Mouse (Mus musculus): ENCODE measurements around the gene Igsf23.
"Not testable (repeated sequence)": the region's sequence is repeated elsewhere in the genome, so short reads cannot be mapped to it uniquely, and the experiment has no call there.

Gene Igsf23

GRCm38 (mm10) chr7:19945821-19946515, 4.6 kb downstream of the Igsf23 start:
- DNase-seq (ENCODE audit: low read depth, low spot score): no peak
- H3K27me3 ChIP-seq (ENCODE audit: control insufficient read depth, insufficient read depth, low read length, poor library complexity, severe bottlenecking): no peaks in the 10 kb centered on the region

GRCm38 (mm10) chr7:19945201-19945600, 5.4 kb downstream of the Igsf23 start:
- DNase-seq (ENCODE audit: low read depth, low spot score): no peak
- no peaks in the 10 kb centered on the region for H3K27me3 ChIP-seq (ENCODE audit: control insufficient read depth, insufficient read depth, low read length, poor library complexity, severe bottlenecking)
- H3K36me3 ChIP-seq (ENCODE audit: control insufficient read depth, insufficient read depth, low read length, poor library complexity, severe bottlenecking): no peaks in the 10 kb centered on the region

More at GRCm38 (mm10) chr7:19945821-19946515, 4.6 kb downstream of the Igsf23 start:
- no peaks in the 10 kb centered on the region for H3K36me3 ChIP-seq (ENCODE audit: control insufficient read depth, insufficient read depth, low read length, poor library complexity, severe bottlenecking)

- H3K36me3 ChIP-seq (ENCODE audit: control insufficient read depth, insufficient read depth, low read length, poor library complexity, severe bottlenecking): no peaks in the 10 kb centered on the region
- no peak for DNase-seq (ENCODE audit: low read depth, low spot score)
Observed at GRCm38 (mm10) chr7:19944709-19945108, 5.8 kb downstream of the Igsf23 start.

GRCm38 (mm10) chr7:19940256-19940655, 10.3 kb downstream of the Igsf23 start:
- no peaks in the 10 kb centered on the region for H3K27me3 ChIP-seq (ENCODE audit: control insufficient read depth, insufficient read depth, low read length, poor library complexity, severe bottlenecking)
- peak; percentile 20 for DNase-seq (ENCODE audit: low read depth, low spot score)
- H3K36me3 ChIP-seq (ENCODE audit: control insufficient read depth, insufficient read depth, low read length, poor library complexity, severe bottlenecking): no peaks in the 10 kb centered on the region

More at GRCm38 (mm10) chr7:19944709-19945108, 5.8 kb downstream of the Igsf23 start:
- no peaks in the 10 kb centered on the region for H3K27me3 ChIP-seq (ENCODE audit: control insufficient read depth, insufficient read depth, low read length, poor library complexity, severe bottlenecking)

GRCm38 (mm10) chr7:19939555-19940235, 10.9 kb downstream of the Igsf23 start:
- Histone ChIP-seq H3K36me3 (ENCODE audit: control insufficient read depth, insufficient read depth, low read length, poor library complexity, severe bottlenecking) (no peaks in the 10 kb centered on the region), H3K27me3 (ENCODE audit: control insufficient read depth, insufficient read depth, low read length, poor library complexity, severe bottlenecking) (no peaks in the 10 kb centered on the region)
- DNase-seq (ENCODE audit: low read depth, low spot score): peak; percentile 12

GRCm38 (mm10) chr7:19937229-19937821, 13.2 kb downstream of the Igsf23 start:
- no peaks in the 10 kb centered on the region for H3K27me3 ChIP-seq (ENCODE audit: control insufficient read depth, insufficient read depth, low read length, poor library complexity, severe bottlenecking)
- no peaks in the 10 kb centered on the region for H3K36me3 ChIP-seq (ENCODE audit: control insufficient read depth, insufficient read depth, low read length, poor library complexity, severe bottlenecking)
- no peak for DNase-seq (ENCODE audit: low read depth, low spot score)

- no peaks in the 10 kb centered on the region for H3K27me3 ChIP-seq (ENCODE audit: control insufficient read depth, insufficient read depth, low read length, poor library complexity, severe bottlenecking)
- H3K36me3 ChIP-seq (ENCODE audit: control insufficient read depth, insufficient read depth, low read length, poor library complexity, severe bottlenecking): no peaks in the 10 kb centered on the region
- DNase-seq (ENCODE audit: low read depth, low spot score): no peak
Observed at GRCm38 (mm10) chr7:19935961-19936360, 14.6 kb downstream of the Igsf23 start.

GRCm38 (mm10) chr7:19935171-19935751, 15.3 kb downstream of the Igsf23 start:
- no peaks in the 10 kb centered on the region for H3K36me3 ChIP-seq (ENCODE audit: control insufficient read depth, insufficient read depth, low read length, poor library complexity, severe bottlenecking)
- no peaks in the 10 kb centered on the region for H3K27me3 ChIP-seq (ENCODE audit: control insufficient read depth, insufficient read depth, low read length, poor library complexity, severe bottlenecking)
- DNase-seq (ENCODE audit: low read depth, low spot score): peak; percentile 77

GRCm38 (mm10) chr7:19932877-19933809, 17.4 kb downstream of the Igsf23 start:
- Histone ChIP-seq H3K36me3 (ENCODE audit: control insufficient read depth, insufficient read depth, low read length, poor library complexity, severe bottlenecking) (no peaks in the 10 kb centered on the region), H3K27me3 (ENCODE audit: control insufficient read depth, insufficient read depth, low read length, poor library complexity, severe bottlenecking) (no peaks in the 10 kb centered on the region)
- peak; percentile 85 for DNase-seq (ENCODE audit: low read depth, low spot score)

- H3K27me3 ChIP-seq (ENCODE audit: control insufficient read depth, insufficient read depth, low read length, poor library complexity, severe bottlenecking): no peaks in the 10 kb centered on the region
- no peaks in the 10 kb centered on the region for H3K36me3 ChIP-seq (ENCODE audit: control insufficient read depth, insufficient read depth, low read length, poor library complexity, severe bottlenecking)
- DNase-seq (ENCODE audit: low read depth, low spot score): peak; percentile 53
Observed at GRCm38 (mm10) chr7:19932133-19932876, 18.3 kb downstream of the Igsf23 start.

- H3K27me3 ChIP-seq (ENCODE audit: control insufficient read depth, insufficient read depth, low read length, poor library complexity, severe bottlenecking); DNase-seq (ENCODE audit: low read depth, low spot score); H3K36me3 ChIP-seq (ENCODE audit: control insufficient read depth, insufficient read depth, low read length, poor library complexity, severe bottlenecking): not testable (repeated sequence)
Observed at GRCm38 (mm10) chr7:19930481-19930880, 20.1 kb downstream of the Igsf23 start.

GRCm38 (mm10) chr7:19928486-19928885, 22.1 kb downstream of the Igsf23 start:
- Histone ChIP-seq H3K36me3 (ENCODE audit: control insufficient read depth, insufficient read depth, low read length, poor library complexity, severe bottlenecking) (no peaks in the 10 kb centered on the region), H3K27me3 (ENCODE audit: control insufficient read depth, insufficient read depth, low read length, poor library complexity, severe bottlenecking) (no peaks in the 10 kb centered on the region)
- no peak for DNase-seq (ENCODE audit: low read depth, low spot score)

- no peaks in the 10 kb centered on the region for H3K27me3 ChIP-seq (ENCODE audit: control insufficient read depth, insufficient read depth, low read length, poor library complexity, severe bottlenecking)
- DNase-seq (ENCODE audit: low read depth, low spot score): no peak
- no peaks in the 10 kb centered on the region for H3K36me3 ChIP-seq (ENCODE audit: control insufficient read depth, insufficient read depth, low read length, poor library complexity, severe bottlenecking)
Observed at GRCm38 (mm10) chr7:19926849-19927480, 23.6 kb downstream of the Igsf23 start.

Measured in splenic B cell, adult 2 months (primary cell).